Mouse (Mus musculus) stomach, embryonic 14.5 days (tissue): Measurements from ENCODE around the gene Gm20388. TPM values are rescaled to one million over a fixed set of nuclear protein-coding genes. Genes with fewer than 3 reads are reported as not detected.

ENCODE experiments used
- ATAC-seq: fragments of 200-750 bp; cut with Nextera tagmentation; 2 replicates; pipeline ENCODE4 v1.8.0; 2017; ENCODE audit warnings: low read depth, moderate TSS enrichment; ENCODE audit not compliant: insufficient number of reproducible peaks, insufficient read depth, low FRiP score
- H3K27ac ChIP-seq: fragments of 300-500 bp; sonication (generic); 2 replicates; pipeline ENCODE4 v1.5.1; 2014; ENCODE audit warnings: mild to moderate bottlenecking, low read length, moderate library complexity, mixed read lengths
- H3K27me3 ChIP-seq: fragments of 300-500 bp; sonication (generic); 2 replicates; pipeline ENCODE4 v1.6.1; 2014; ENCODE audit warnings: low read length, control low read depth, mixed read lengths; ENCODE audit not compliant: control insufficient read depth, insufficient read depth
- H3K36me3 ChIP-seq: fragments of 300-500 bp; sonication (generic); 2 replicates; pipeline ENCODE4 v1.6.1; 2014; ENCODE audit warnings: mild to moderate bottlenecking, control low read depth, low read length, moderate library complexity, mixed read lengths; ENCODE audit not compliant: control insufficient read depth, insufficient read depth
- H3K4me1 ChIP-seq: fragments of 300-500 bp; sonication (generic); 2 replicates; pipeline ENCODE4 v1.6.1; 2014; ENCODE audit warnings: low read length, control low read depth, mixed read lengths; ENCODE audit not compliant: control insufficient read depth, insufficient read depth
- H3K4me2 ChIP-seq: fragments of 300-500 bp; sonication (generic); replicated peaks from 2 replicates; pipeline ENCODE4 v1.6.1; 2014; ENCODE audit warnings: low read depth, low read length, control low read depth
- H3K4me3 ChIP-seq: fragments of 300-500 bp; sonication (generic); 2 replicates; pipeline ENCODE4 v1.5.1; 2014; ENCODE audit warnings: low read depth, low read length, control low read depth
- H3K9ac ChIP-seq: fragments of 300-500 bp; sonication (generic); replicated peaks from 2 replicates; pipeline ENCODE4 v1.6.1; 2014; ENCODE audit warnings: low read depth, mild to moderate bottlenecking, control low read depth, low read length, moderate library complexity, mixed read lengths
- H3K9me3 ChIP-seq: fragments of 300-500 bp; sonication (generic); 2 replicates; pipeline ENCODE4 v1.6.1; 2016; ENCODE audit warnings: low read depth, low read length, control low read depth; ENCODE audit not compliant: control insufficient read depth
- WGBS: fragments of 180-500 bp; shearing (Covaris S2); extraction: QIAGEN DNeasy Blood & Tissue Kit; methylation state at CpG from one replicate; pipeline ENCODE4 v1.1.7; 2014; 5-methylcytosine and 5-hydroxymethylcytosine counted together
- polyA plus RNA-seq: library from polyadenylated mRNA; unstranded; fragments of >200 nt; fragmentation: Nextera tagmentation; extraction: Ambion mirVana; gene quantifications from 2 replicates; pipeline ENCODE4 v1.2.1, GENCODE M21; 2014

Gm20388 gene
- polyA plus RNA-seq, 1 experiment from 2014 or later, result 11.4 TPM

DNA sequence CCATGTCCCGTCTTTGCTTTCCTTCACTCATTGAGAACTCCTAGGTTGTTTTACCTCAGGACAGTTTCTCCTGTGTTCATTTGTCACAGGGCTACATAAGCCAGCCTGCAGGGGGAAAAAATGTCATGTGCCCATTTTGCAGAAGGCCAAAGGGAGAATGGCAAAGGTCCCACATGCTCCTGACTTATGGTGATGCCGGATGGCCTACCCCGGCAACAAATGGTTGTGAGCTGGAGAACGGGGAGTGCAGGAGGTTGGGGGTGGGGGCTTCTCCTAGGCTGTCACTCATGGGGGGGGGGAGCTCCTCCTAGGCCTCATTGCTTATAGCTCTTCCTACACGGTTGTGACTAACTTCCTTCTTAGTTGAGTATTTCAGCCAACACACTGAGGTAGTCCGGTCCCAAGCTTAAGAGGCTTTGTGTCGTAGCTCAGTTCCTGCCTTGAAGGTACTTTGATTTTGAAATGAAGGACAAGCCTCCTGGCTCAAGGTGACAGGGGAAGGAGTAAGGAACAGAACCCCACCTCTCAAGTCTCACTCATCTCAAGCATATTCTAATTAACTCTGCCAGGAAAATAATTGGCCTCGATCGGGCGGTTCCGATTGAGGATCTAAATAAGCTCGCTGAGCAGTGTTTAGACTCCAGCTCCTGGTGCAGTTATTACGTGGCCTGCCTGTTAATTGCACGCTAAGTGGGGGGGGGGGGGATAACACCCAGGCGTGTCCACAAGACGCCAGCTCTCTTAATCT, 4233.4 kb downstream of the Gm20388 start:
- H3K27me3 ChIP-seq, result no peaks in the 10 kb centered on the region
- H3K27ac ChIP-seq, result no peak overlapping the region
- 88% methylated on average over 16 of the region's 16 CpGs for WGBS
- 0 out of 2 replicates have a peak, but pooled peaks cover 5% of the 10 kb centered on the region for H3K4me1 ChIP-seq
- H3K36me3 ChIP-seq, result no peaks in the 10 kb centered on the region
- no peak overlapping the region for H3K4me3 ChIP-seq
- H3K9ac ChIP-seq, result no peak overlapping the region
- H3K4me2 ChIP-seq, result no peak overlapping the region
- H3K9me3 ChIP-seq, result no peaks in the 10 kb centered on the region
- no peak for ATAC-seq

DNA sequence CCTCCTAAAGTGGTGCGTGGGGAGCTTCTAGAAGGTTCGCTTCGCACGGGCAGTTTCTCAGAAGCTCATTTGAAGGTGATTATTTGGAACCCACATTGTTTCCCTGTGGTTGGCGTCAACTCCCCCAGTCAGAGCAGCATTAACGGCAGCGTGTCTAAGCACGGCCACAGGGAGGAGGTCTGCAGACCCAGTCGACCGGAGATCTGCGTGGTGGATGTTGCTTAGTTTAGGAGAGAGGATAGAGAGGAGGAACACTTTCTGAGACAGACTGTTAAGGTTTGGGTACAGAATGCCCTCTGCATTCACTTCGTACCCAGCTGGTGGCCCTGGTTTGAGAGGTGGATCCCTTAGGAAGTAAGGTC, 4234.0 kb downstream of the Gm20388 start:
- 88% methylated on average over 12 of the region's 12 CpGs for WGBS
- no peak overlapping the region for H3K4me3 ChIP-seq
- 0 out of 2 replicates have a peak, but pooled peaks cover 5% of the 10 kb centered on the region for H3K4me1 ChIP-seq
- H3K27me3 ChIP-seq, result no peaks in the 10 kb centered on the region
- no peak overlapping the region for H3K27ac ChIP-seq
- no peak for ATAC-seq
- no peak overlapping the region for H3K4me2 ChIP-seq
- no peaks in the 10 kb centered on the region for H3K9me3 ChIP-seq
- H3K9ac ChIP-seq, result no peak overlapping the region
- no peaks in the 10 kb centered on the region for H3K36me3 ChIP-seq

DNA sequence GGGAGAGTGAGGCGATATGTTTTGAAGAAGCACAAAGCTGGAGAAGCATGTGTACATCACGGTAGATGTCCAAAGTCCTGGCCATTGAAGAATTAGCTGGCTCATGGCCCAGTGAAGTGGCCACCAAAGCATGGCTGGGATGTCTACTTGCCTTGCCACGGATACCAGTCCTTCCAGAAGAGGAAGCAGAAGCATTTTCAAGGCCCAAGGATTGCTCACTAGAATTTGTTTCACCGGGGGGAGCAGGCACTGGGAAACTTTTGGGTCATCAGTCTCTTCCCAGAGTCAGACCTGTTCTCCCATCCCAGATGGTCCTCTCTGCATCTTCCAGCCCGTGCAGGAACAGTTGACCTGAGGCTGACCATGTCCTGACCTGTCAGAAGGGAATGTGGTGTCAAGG, 4235.6 kb downstream of the Gm20388 start:
- no peak overlapping the region for H3K4me2 ChIP-seq
- no peaks in the 10 kb centered on the region for H3K4me1 ChIP-seq
- 79% methylated on average over 5 of the region's 5 CpGs for WGBS
- no peak overlapping the region for H3K27ac ChIP-seq
- no peaks in the 10 kb centered on the region for H3K36me3 ChIP-seq
- H3K9ac ChIP-seq, result no peak overlapping the region
- no peak for ATAC-seq
- no peaks in the 10 kb centered on the region for H3K27me3 ChIP-seq
- no peak overlapping the region for H3K4me3 ChIP-seq
- H3K9me3 ChIP-seq, result no peaks in the 10 kb centered on the region

DNA sequence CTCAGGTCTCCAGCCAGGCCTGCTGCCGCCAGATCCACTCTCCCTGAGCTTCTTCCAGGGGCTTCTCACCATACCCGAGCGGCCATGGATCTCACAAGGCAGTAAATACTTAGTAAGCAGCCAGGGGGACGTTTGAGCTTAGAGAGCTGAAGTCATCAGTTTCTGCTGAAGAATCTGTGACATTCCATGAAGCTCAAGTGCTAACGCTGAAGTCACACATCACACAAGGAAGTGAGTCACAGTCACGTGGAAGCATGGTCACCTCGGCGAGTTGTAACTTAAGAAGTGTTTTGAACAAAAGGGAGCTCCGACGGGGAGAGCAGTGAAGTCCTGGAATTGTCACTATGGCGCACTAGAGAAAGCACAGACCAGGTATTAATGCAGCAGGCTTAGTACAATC, 4239.4 kb downstream of the Gm20388 start:
- no peak overlapping the region for H3K9ac ChIP-seq
- no peak overlapping the region for H3K4me3 ChIP-seq
- no peaks in the 10 kb centered on the region for H3K9me3 ChIP-seq
- no peak overlapping the region for H3K4me2 ChIP-seq
- no peaks in the 10 kb centered on the region for H3K4me1 ChIP-seq
- H3K27ac ChIP-seq, result no peak overlapping the region
- no peak for ATAC-seq
- H3K36me3 ChIP-seq, result no peaks in the 10 kb centered on the region
- WGBS, result 67% methylated on average over 11 of the region's 11 CpGs
- no peaks in the 10 kb centered on the region for H3K27me3 ChIP-seq

DNA sequence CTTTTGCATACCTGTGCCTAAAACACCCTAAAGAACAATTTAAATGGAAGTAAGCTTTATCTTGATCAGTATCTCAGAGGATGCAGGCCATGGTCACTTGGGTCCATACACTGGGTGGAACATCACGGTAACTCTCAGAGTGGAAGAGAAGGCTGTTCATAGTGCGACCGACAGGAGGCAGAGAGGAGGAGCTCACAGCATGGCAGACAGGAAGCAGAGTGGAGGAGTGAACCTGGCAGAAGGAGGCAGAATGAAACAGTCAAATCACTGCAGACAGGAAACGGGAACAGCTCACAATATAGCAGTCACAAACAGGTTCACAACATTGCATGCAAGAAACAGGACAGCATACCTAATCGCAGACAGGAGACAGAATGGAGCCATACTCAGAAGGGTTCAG, 4239.9 kb downstream of the Gm20388 start:
- Histone ChIP-seq H3K4me2 (no peak overlapping the region), H3K27me3 (no peaks in the 10 kb centered on the region), H3K4me1 (no peaks in the 10 kb centered on the region), H3K4me3 (no peak overlapping the region), H3K27ac (no peak overlapping the region), H3K9ac (no peak overlapping the region), H3K36me3 (no peaks in the 10 kb centered on the region), H3K9me3 (no peaks in the 10 kb centered on the region)
- 75% methylated on average over 5 of the region's 5 CpGs for WGBS
- no peak for ATAC-seq

DNA sequence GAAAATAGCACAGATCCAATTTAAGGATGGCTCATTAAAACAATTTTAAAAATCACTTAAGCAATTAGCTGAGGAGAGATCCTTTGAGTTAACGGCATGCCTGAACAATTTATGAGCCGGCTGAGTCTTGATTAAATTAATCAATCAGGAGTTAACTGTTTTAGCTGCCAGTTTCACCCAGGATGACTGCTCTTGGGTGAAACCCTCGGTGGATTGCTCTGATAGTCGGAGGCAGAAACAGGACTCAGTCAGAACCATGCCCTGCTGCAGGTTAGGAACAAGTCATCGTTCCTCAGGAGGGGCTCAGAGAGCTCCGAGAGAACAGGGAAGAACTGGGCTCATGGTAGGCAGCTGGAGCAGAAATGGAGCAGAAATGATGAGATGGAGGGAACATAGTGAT, 4241.2 kb downstream of the Gm20388 start:
- H3K9ac ChIP-seq, result no peak overlapping the region
- H3K4me1 ChIP-seq, result no peaks in the 10 kb centered on the region
- no peaks in the 10 kb centered on the region for H3K27me3 ChIP-seq
- H3K4me2 ChIP-seq, result no peak overlapping the region
- no peaks in the 10 kb centered on the region for H3K9me3 ChIP-seq
- H3K27ac ChIP-seq, result no peak overlapping the region
- WGBS, result 76% methylated on average over 6 of the region's 6 CpGs
- H3K4me3 ChIP-seq, result no peak overlapping the region
- no peak for ATAC-seq
- H3K36me3 ChIP-seq, result no peaks in the 10 kb centered on the region

DNA sequence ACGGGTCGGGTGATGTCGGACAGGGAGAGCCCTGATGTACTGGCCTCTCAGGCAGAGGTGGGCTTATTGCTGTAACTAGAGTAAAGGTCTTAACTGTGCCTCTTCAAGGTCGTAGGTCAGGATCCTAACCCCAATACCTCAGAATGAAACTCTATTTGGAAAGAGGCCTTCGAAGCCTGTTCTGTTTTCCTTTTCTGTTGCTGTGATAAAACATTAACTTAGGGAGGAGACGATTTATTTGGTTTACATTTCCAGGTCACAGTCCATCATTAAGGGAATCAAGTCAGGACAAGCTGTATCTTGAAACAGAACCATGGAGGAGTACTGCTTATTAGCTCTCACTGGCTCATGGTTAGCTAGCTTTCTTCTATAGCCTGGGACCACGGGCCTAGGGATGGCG, 4242.1 kb downstream of the Gm20388 start:
- whole genome bisulfite sequencing, result 73% methylated on average over 8 of the region's 8 CpGs
- Histone ChIP-seq H3K36me3 (no peaks in the 10 kb centered on the region), H3K9me3 (no peaks in the 10 kb centered on the region), H3K9ac (no peak overlapping the region), H3K27ac (no peak overlapping the region), H3K4me2 (no peak overlapping the region), H3K27me3 (no peaks in the 10 kb centered on the region), H3K4me3 (no peak overlapping the region), H3K4me1 (no peaks in the 10 kb centered on the region)
- ATAC-seq, result no peak

DNA sequence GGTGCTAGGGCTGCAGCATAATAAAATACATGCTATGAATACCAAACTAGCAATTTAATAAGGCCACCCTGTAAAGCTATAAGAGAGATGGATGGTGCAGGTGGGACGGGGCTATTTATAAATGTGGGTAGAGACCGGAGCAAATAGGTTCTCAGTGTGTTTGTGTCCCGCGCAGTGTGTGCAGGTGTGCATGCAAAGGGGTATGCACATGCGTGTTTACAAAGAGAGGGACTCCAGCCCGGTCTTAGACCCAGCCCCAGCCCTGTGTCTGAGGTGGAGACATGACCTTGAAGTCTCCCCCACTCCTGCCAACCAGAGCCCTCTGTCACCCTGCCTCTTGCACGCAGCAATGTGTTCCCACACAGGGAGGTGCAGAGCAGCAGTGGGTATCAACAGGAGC, 4245.7 kb downstream of the Gm20388 start:
- Histone ChIP-seq H3K9ac (no peak overlapping the region), H3K27me3 (no peaks in the 10 kb centered on the region), H3K4me3 (no peak overlapping the region), H3K4me2 (no peak overlapping the region), H3K27ac (no peak overlapping the region), H3K4me1 (no peaks in the 10 kb centered on the region), H3K9me3 (no peaks in the 10 kb centered on the region), H3K36me3 (no peaks in the 10 kb centered on the region)
- ATAC-seq, result no peak
- WGBS, result 78% methylated on average over 7 of the region's 7 CpGs

DNA sequence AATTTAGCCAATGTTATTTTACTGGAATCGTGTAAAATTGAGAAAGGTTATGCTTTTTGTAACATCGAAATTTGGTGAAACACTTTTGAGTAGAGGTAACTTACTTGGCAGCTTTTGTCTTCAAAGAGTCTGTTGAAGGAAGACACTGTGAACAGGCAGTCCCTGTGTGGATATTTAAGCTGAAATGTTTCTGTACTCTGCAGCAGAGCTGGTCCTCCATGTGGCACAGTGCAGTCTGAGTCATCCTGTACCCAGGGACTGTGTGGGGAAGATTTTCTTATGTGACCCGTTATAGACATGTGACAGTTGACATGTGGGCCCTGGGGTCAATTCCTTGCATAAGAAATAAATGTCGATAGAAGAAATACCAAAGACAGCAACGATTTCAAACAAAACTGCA, 4251.0 kb downstream of the Gm20388 start:
- Histone ChIP-seq H3K9ac (no peak overlapping the region), H3K9me3 (no peaks in the 10 kb centered on the region), H3K4me2 (no peak overlapping the region), H3K4me1 (no peaks in the 10 kb centered on the region), H3K27ac (no peak overlapping the region), H3K4me3 (no peak overlapping the region), H3K27me3 (no peaks in the 10 kb centered on the region), H3K36me3 (no peaks in the 10 kb centered on the region)
- 86% methylated on average over 5 of the region's 5 CpGs for WGBS
- ATAC-seq, result no peak
